Mouse (Mus musculus): ENCODE data around the gene Samt1.
"Not testable (repeated sequence)": the region's sequence is repeated elsewhere in the genome, so short reads cannot be mapped to it uniquely, and the experiment has no call there.

Gene Samt1

GRCm38 (mm10) chrX:154012540-154012939 lies at the start of gene Samt1:
Gene Samt1, minus strand, starts transcription at chrX:154012640.
- not testable (repeated sequence) for DNase-seq (ENCODE audit: extremely low spot score, low read depth, low spot score)

GRCm38 (mm10) chrX:154054939-154055338 lies 42.5 kb upstream of the Samt1 start, which contains the start of gene Gm10057:
Gene Gm10057, minus strand, starts transcription at chrX:154055039.
- DNase-seq (ENCODE audit: extremely low spot score, low read depth, low spot score): not testable (repeated sequence)

- not testable (repeated sequence) for DNase-seq (ENCODE audit: extremely low spot score, low read depth, low spot score)
Measured at GRCm38 (mm10) chrX:154033727-154034126, 21.3 kb upstream of the Samt1 start, which contains the start of gene 4921511M17Rik. Gene 4921511M17Rik, minus strand, starts transcription at chrX:154033827.

GRCm38 (mm10) chrX:153976914-153977313 lies 35.5 kb downstream of the Samt1 start:
- DNase-seq (ENCODE audit: extremely low spot score, low read depth, low spot score): not testable (repeated sequence)

- DNase-seq (ENCODE audit: extremely low spot score, low read depth, low spot score): not testable (repeated sequence)
Measured at GRCm38 (mm10) chrX:153976467-153976866, 36.0 kb downstream of the Samt1 start.

GRCm38 (mm10) chrX:153974450-153974849 lies 38.0 kb downstream of the Samt1 start:
- no peak for DNase-seq (ENCODE audit: extremely low spot score, low read depth, low spot score)

- DNase-seq (ENCODE audit: extremely low spot score, low read depth, low spot score): not testable (repeated sequence)
Measured at GRCm38 (mm10) chrX:153952866-153953265, 59.6 kb downstream of the Samt1 start.

Measured in hindlimb bud, embryonic 11.5 days (tissue).